Mouse (Mus musculus): ENCODE results near the gene Erc2.

The Erc2 gene

DNA sequence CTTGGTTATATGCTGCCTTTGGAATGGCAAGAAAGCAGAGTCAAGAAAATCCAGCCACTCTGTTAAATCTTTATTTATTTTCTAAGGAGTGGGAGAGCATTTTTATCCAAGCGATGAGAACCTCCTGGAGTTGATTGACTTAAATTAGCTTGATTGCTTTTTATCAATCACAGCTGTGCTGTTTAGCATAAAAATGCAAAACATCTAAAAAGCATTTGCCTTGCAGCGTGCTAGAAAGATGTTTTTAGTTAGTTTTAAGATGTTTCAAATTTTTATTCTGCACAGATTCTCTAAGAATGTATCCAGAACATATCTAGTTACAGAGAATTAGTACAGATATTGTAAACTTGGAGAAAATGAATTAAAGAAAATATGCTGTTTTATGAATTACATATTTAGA is 315.7 kb downstream of the Erc2 start:
- DNase-seq (ENCODE audit: low spot score in 2 of 2) = no peak

- DNase-seq (ENCODE audit: low spot score in 2 of 2) = no peak
Measured at GRCm38 (mm10) chr14:27945276-27945675, 323.0 kb downstream of the Erc2 start.

GRCm38 (mm10) chr14:27946211-27946610 is 324.0 kb downstream of the Erc2 start:
- no peak for DNase-seq (ENCODE audit: low spot score in 2 of 2)

GRCm38 (mm10) chr14:27948391-27948790 is 326.2 kb downstream of the Erc2 start:
- no peak for DNase-seq (ENCODE audit: low spot score in 2 of 2)

- no peak for DNase-seq (ENCODE audit: low spot score in 2 of 2)
Measured at GRCm38 (mm10) chr14:27953814-27954213, 331.6 kb downstream of the Erc2 start.

DNA sequence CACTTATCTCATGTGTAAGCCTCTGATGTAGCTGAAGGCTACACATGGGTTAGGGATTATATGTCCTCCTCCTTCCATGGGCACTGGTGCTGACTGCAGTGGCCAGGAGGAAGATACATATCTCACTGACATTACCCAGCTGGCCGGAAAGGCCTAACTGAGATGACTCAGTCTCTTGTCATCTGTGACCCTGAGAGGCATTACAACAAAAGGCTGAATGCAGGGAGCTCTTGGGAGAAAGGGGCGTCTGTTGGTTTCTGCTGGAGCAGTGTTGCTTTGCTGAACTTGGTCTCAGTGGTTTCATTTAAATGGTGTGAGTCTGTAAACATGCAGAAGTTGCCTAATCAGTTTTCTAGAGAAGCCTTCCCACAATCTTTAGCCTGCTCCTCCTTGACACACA is 334.6 kb downstream of the Erc2 start:
- no peak for DNase-seq (ENCODE audit: low spot score in 2 of 2)

DNA sequence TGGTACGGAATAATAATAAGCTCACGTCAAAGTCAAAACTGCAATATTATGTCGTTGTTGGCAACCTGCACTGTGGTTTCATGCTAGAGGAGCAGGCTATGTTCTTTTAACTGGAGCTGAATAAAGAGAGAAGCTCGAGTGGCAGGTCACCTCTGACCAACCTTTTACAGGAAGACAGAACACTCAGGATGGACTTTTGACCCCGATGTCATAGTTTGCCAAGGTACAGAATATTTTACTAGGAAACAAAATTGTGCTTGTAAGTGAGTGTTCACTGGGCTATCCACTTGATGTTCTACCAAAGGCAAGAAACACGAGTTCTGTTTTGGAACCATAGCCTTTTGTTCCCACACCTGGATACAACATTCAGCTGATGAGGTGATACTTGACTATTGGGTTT is 351.5 kb downstream of the Erc2 start:
- DNase-seq (ENCODE audit: low spot score in 2 of 2) = no peak

- no peak for DNase-seq (ENCODE audit: low spot score in 2 of 2)
Measured at GRCm38 (mm10) chr14:27975661-27976060, 353.4 kb downstream of the Erc2 start.

DNA sequence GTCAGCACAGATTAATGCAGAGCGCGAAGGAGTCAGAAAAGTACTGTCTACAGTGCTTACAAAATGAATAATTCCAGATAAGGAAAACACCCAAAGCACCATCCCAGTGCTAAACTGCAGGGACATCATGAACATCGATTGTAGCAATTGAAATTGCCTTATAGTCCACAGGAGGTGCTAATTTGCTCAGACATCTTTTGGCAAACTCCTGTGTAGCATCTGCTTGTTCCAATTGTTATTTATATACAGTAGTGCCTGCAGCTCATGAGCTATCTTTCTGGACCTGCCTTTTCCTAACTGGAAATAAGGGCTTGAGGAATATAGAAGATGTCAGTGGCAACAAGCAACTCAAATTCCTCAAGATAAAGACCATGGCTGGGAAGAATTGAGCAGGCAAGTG is 362.5 kb downstream of the Erc2 start:
- no peak for DNase-seq (ENCODE audit: low spot score in 2 of 2)

- DNase-seq (ENCODE audit: low spot score in 2 of 2) = no peak
Measured at GRCm38 (mm10) chr14:27985201-27985600, 363.0 kb downstream of the Erc2 start.

DNA sequence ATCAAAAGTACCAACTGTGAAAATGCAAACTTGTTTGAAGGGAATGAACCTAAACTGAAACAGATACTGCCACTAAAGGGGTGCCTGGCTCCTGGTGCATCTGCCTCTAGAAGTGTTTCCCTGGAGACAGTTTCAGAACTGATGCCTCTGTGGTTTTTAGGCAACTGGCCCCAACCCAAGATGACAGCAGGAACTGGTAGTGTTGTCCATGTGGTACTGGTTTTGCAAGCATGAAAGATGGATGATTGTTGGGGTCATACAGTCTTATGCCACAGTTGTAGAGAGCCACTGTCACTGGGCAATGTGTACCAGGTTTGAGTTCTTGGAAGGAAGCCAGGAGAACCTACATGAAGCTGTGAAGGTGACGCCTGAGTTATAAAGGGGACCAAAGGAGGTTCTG is 365.2 kb downstream of the Erc2 start:
- no peak for DNase-seq (ENCODE audit: low spot score in 2 of 2)

DNA sequence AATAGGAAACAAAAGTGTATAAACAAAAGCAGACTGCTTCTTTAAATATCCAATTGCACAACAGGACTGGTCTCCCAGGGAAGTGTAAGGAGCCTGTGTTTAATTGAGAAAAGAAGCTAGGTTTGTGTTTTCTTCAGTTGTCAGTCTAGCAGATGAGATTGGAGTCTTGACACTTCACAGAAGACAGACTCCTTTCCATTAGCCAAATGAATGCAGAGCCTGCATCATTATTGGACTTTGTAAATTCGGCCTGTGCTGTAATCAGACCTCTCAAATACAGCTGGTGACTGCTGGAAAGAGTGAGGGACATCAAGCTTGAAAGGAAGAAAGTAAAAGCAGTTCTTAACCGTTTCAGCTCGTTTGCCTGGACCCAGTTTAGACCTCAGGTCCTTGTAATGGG is 376.3 kb downstream of the Erc2 start:
- DNase-seq (ENCODE audit: low spot score in 2 of 2) = no peak

GRCm38 (mm10) chr14:28004023-28004422 is 381.8 kb downstream of the Erc2 start:
- no peak for DNase-seq (ENCODE audit: low spot score in 2 of 2)

DNA sequence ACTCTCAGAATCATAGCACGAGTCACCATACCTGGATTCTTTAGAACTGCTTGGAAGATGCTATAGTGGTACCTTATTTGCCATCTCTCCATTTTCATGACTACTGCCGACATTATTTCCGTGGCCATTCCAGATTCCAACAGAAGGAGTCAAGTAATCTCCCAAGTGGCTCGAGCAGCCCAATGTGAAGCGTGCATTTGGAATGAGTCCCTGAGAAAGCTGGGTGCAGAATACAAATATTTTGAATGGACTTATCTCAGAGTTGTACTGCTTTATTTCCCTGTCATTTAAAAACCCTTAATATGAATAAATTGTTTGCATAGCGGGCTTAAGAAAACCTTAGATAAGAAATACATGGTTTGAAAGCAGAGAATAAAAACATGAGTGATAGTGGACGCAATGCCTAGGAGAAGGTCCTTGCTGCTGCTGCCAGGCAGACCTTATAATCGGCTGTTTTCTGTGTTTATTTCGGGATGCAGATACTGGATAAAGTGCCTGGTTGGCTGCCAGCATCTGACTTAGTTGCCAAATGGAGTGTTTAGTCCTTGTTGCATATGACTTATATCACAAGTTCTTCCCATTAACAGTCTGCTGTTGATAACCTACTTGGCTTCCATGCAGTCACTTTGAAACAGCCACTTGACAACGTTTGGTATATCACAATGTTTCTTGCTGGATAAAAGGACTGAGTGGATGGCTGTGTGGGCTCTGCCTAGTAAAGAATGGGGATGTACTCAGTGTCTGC is 388.5 kb downstream of the Erc2 start:
- DNase-seq (ENCODE audit: low spot score in 2 of 2) = no peak

GRCm38 (mm10) chr14:28023199-28023598 is 401.0 kb downstream of the Erc2 start:
- no peak for DNase-seq (ENCODE audit: low spot score in 2 of 2)

DNA sequence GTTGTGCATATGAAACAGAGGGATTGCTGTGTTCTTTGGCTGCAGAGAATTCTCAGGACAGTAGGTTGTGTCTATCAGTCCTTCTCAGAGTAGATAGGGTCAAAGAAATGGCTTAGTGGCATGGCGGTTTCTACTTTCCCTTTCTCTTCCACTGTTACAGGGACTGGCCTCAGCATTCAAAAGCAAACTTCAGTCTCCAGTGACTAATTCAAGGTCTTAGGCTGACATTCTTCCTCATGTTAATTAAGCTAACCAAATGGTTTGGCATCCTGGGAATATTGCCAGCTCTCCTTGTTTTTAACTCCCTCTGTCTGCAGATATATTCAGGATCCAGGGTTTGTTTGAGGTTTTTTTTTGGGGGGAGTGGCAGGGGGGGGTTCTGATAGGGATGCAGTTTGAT is 408.6 kb downstream of the Erc2 start:
- no peak for DNase-seq (ENCODE audit: low spot score in 2 of 2)

DNA sequence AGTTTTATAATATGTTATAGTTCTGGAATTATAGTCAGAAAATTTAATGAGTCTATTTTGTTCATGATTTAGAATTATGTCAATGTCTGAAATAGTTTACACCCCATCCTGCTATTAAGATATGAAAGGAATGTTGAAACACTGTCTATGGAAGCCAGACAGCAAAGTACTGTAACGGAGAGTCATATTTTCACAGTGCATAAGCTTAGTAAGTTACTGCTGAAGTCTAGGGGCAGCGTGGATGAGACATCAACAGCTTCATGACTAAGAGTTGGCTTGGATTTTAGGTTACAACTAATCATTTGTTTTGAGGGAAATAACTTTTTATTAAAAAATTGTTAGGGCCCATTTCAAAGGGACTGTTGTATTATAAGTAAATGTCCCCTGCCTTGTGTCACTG is 412.8 kb downstream of the Erc2 start:
- DNase-seq (ENCODE audit: low spot score in 2 of 2) = no peak

- no peak for DNase-seq (ENCODE audit: low spot score in 2 of 2)
Measured at GRCm38 (mm10) chr14:28043095-28043494, 420.9 kb downstream of the Erc2 start.

GRCm38 (mm10) chr14:28051646-28052045 is 429.4 kb downstream of the Erc2 start:
- no peak for DNase-seq (ENCODE audit: low spot score in 2 of 2)

- no peak for DNase-seq (ENCODE audit: low spot score in 2 of 2)
Measured at GRCm38 (mm10) chr14:28057159-28057884, 435.1 kb downstream of the Erc2 start.

GRCm38 (mm10) chr14:28057885-28058860 is 435.9 kb downstream of the Erc2 start:
- DNase-seq (ENCODE audit: low spot score in 2 of 2) = no peak

GRCm38 (mm10) chr14:28060891-28061290 is 438.7 kb downstream of the Erc2 start:
- DNase-seq (ENCODE audit: low spot score in 2 of 2) = no peak

Measured in thymus, postnatal 10 days (tissue).